Mouse (Mus musculus) lung, postnatal 0 days (tissue): ENCODE data around the gene Dnm3. TPM values are rescaled to one million over a fixed set of nuclear protein-coding genes. Genes with fewer than 3 reads are reported as not detected.

Source experiments
- ATAC-seq: fragments of 200-750 bp; cut with Nextera tagmentation; 2 replicates; pipeline ENCODE4 v1.8.0; 2017; ENCODE audit warnings: moderate library complexity
- DNase-seq: peaks from one replicate; pipeline ENCODE4 v3.0.0-alpha.2; 2016; ENCODE audit warnings: low spot score
- H3K27ac ChIP-seq: fragments of 300-500 bp; sonication (generic); 2 replicates; pipeline ENCODE4 v1.5.1; 2014; ENCODE audit warnings: antibody characterized with exemption, mild to moderate bottlenecking, low read length, mixed read lengths
- H3K27me3 ChIP-seq: fragments of 300-500 bp; sonication (generic); replicated peaks from 2 replicates; pipeline ENCODE4 v1.6.1; 2014; ENCODE audit warnings: low read length, mixed read lengths; ENCODE audit not compliant: insufficient read depth
- H3K36me3 ChIP-seq: fragments of 300-500 bp; sonication (generic); 2 replicates; pipeline ENCODE4 v1.6.1; 2014; ENCODE audit warnings: low read length, mixed read lengths; ENCODE audit not compliant: insufficient read depth
- H3K4me1 ChIP-seq: fragments of 300-500 bp; sonication (generic); 2 replicates; pipeline ENCODE4 v1.6.1; 2014; ENCODE audit warnings: antibody characterized with exemption, low read depth, low read length, mixed read lengths; ENCODE audit not compliant: insufficient read depth
- H3K4me2 ChIP-seq: fragments of 300-500 bp; sonication (generic); replicated peaks from 2 replicates; pipeline ENCODE4 v1.6.1; 2014; ENCODE audit warnings: low read depth, mild to moderate bottlenecking, low read length, moderate library complexity, mixed read lengths
- H3K4me3 ChIP-seq: fragments of 300-500 bp; sonication (generic); 2 replicates; pipeline ENCODE4 v1.5.1; 2014; ENCODE audit warnings: low read depth, low read length
- H3K9ac ChIP-seq: fragments of 300-500 bp; sonication (generic); replicated peaks from 2 replicates; pipeline ENCODE4 v1.6.1; 2014; ENCODE audit warnings: low read depth, mild to moderate bottlenecking
- H3K9me3 ChIP-seq: fragments of 300-500 bp; sonication (generic); 2 replicates; pipeline ENCODE4 v1.6.1; 2016; ENCODE audit warnings: low read length, mixed read lengths
- CTCF ChIP-seq: IDR thresholded peaks from 2 replicates; pipeline ENCODE4 v1.5.1; 2016; ENCODE audit warnings: antibody characterized with exemption, mild to moderate bottlenecking
- EP300 ChIP-seq: IDR thresholded peaks from 2 replicates; pipeline ENCODE4 v1.6.1; 2016; ENCODE audit warnings: antibody characterized with exemption, mild to moderate bottlenecking, control low read depth
- WGBS: fragments of 180-500 bp; shearing (Covaris S2); extraction: QIAGEN DNeasy Blood & Tissue Kit; methylation state at CpG from one replicate; pipeline ENCODE4 v1.1.7; 2014; 5-methylcytosine and 5-hydroxymethylcytosine counted together
- microRNA counts: library from miRNA; unstranded; fragments of <30 nt; microRNA quantifications from one replicate; lab custom pipeline; 2015
- microRNA-seq: library from miRNA; unstranded; fragments of <30 nt; microRNA quantifications from one replicate; pipeline ENCODE4, GENCODE M21; 2016
- polyA plus RNA-seq: library from polyadenylated mRNA; unstranded; fragments of >200 nt; fragmentation: Nextera tagmentation; extraction: Ambion mirVana; gene quantifications from 2 replicates; pipeline ENCODE4 v1.2.1, GENCODE M21; 2015

Gene Dnm3
- polyA plus RNA-seq, 1 experiment from 2014 or later = 3.4 TPM

GRCm38 (mm10) chr1:161942082-161942481 is 535.8 kb downstream of the Dnm3 start:
- no peak for TF ChIP-seq EP300
- no peak for TF ChIP-seq CTCF
- Histone ChIP-seq H3K27me3 (no peaks in the 10 kb centered on the region), H3K4me3 (no peak overlapping the region), H3K4me1 (no peaks in the 10 kb centered on the region), H3K9ac (no peak overlapping the region), H3K4me2 (no peak overlapping the region), H3K9me3 (no peaks in the 10 kb centered on the region), H3K27ac (no peak overlapping the region), H3K36me3 (no peaks in the 10 kb centered on the region)
- WGBS = 59% methylated on average over 2 of the region's 2 CpGs
- DNase-seq (no peak), ATAC-seq (no peak)

MicroRNAs encoded within 50 kb of the gene (microRNA counts, 519-probe panel; counts per million panel counts)
- microRNA mmu-miR-199a-3p (lab: Ali Mortazavi, UCI) (7,586 counts per million, percentile 98 among the panel's probes with 10 or more counts), microRNA mmu-miR-199a-5p (lab: Ali Mortazavi, UCI) (7,345 counts per million, percentile 96 among the panel's probes with 10 or more counts), microRNA mmu-miR-214 (lab: Ali Mortazavi, UCI) (4,732 counts per million, percentile 54 among the panel's probes with 10 or more counts)

Small RNAs within 50 kb of the gene (microRNA-seq; reads per million reads assigned to microRNA genes)
- 46.3 reads per million, percentile 40 among the genes with 10 or more reads in this experiment for gene Mir199a-2
- gene Mir214 = 5,238 reads per million, percentile 90 among the genes with 10 or more reads in this experiment

Other genes with a start within 250 kb of the Dnm3 start
- gene Mettl13, start 70.5 kb upstream of the Dnm3 start, polyA plus RNA-seq = 6.7 and 7.2 TPM in 2 replicates
- gene Vamp4, start 92.5 kb upstream of the Dnm3 start, polyA plus RNA-seq = 45.1 and 50.6 TPM in 2 replicates
- 0.11 and 0.12 TPM in 2 replicates for gene Myoc, start 161.1 kb upstream of the Dnm3 start, polyA plus RNA-seq
- 0.19 TPM in 1 of 2 replicates, not detected in the other for gene Myocos, start 180.2 kb upstream of the Dnm3 start, polyA plus RNA-seq